Mouse (Mus musculus) testis, postnatal 10 days (tissue): ENCODE measurements around the gene Mdc1.

Experiments
- DNase-seq: peaks from one replicate; pipeline ENCODE4 v3.0.0; 2021; ENCODE audit warnings: low spot score

Gene Mdc1

GRCm38 (mm10) chr17:35841076-35841950 is at the start of gene Mdc1:
Gene Mdc1 (plus strand): TSS chr17:35841515.
- peak; percentile 99 for DNase-seq

- DNase-seq, result no peak
These were observed 48.5 kb upstream of the Mdc1 start for GRCm38 (mm10) chr17:35792837-35793236.

- DNase-seq, result no peak
These were observed 46.2 kb upstream of the Mdc1 start for GRCm38 (mm10) chr17:35795099-35795498.

DNA sequence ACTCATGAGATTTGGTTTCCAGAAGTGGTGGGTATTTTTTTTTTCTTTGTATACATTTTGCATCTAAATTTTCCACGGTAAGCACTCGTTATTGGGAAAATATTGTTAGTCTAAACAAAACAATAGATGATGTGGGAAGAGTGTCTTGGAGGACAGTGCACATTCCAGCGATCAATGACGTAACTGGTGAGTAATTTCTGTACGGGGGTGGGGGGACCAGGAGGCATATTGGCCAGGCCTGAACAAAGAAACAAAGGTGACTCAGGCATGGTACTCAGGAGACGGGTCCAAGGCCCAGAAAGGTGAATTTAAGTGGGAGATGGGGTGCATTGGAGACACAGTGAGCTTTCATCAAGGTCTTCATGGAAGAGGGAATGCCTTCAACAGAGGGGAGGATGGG is 45.7 kb upstream of the Mdc1 start:
- no peak for DNase-seq

DNA sequence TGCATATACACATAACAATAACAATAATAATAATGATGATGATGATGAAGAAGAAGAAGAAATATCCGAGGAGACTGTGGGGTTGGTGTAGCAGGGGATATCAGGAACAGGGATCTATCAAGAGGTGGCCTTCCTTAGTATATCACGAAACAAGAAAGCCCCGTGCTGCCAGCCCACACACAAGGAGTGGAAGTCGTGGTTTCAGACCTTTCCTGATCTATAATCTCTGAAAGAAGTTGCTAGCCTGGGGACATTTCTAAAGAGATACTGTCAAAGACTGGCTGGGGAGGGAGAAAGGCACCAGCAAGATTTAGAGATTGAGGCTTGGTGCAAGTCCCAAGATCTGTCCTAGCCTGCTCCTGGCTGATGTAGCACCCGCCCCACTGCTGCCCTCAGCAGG is 44.5 kb upstream of the Mdc1 start:
- DNase-seq, result no peak

GRCm38 (mm10) chr17:35800905-35801304 is 40.4 kb upstream of the Mdc1 start:
- no peak for DNase-seq

GRCm38 (mm10) chr17:35803020-35803419 is 38.3 kb upstream of the Mdc1 start:
- DNase-seq, result no peak

- DNase-seq, result no peak
These were observed 37.4 kb upstream of the Mdc1 start for GRCm38 (mm10) chr17:35803858-35804399.

- no peak for DNase-seq
These were observed 33.2 kb upstream of the Mdc1 start for GRCm38 (mm10) chr17:35808073-35808472.

DNA sequence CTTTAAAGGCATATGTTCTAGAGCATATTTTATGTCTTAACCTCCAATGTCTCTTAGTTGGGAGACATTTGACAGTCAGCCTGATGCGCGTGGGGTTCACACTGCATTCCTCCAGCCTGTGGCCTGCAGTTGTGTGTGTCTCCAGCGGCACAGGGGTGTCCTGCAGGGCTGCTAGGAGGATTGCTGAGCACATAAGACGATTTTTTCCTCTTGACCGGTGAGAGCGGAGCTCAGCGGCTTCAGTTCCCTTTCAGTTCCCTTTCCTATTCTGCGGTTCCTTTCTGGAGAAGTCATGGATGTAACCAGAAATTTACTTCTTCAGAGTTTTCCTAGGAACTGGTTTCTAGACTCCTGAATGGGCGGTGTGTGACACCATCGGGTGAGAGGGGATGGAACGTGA is 31.9 kb upstream of the Mdc1 start:
- no peak for DNase-seq

- DNase-seq, result no peak
These were observed 30.2 kb upstream of the Mdc1 start for GRCm38 (mm10) chr17:35810900-35811648.

GRCm38 (mm10) chr17:35812307-35812706 is 29.0 kb upstream of the Mdc1 start:
- no peak for DNase-seq

DNA sequence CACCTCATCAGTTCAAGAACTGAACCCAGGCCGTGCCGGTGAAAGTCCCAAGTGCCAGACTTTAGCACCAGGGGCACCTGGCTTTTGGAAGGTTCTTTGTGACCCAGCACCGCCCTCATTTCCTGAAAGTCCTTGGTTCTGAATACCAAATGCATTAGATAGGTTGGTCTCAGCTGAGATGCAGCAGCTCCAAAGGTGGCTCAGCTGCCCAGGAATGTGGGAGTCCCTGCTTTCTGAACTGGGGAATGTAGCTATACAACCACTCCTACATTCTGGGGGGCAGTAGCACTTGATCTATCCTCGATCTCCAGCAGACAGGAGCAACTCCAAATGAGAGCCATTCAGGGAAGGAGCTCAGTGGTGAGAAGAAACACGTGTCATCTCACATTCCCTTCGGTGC is 28.6 kb upstream of the Mdc1 start:
- DNase-seq, result no peak

DNA sequence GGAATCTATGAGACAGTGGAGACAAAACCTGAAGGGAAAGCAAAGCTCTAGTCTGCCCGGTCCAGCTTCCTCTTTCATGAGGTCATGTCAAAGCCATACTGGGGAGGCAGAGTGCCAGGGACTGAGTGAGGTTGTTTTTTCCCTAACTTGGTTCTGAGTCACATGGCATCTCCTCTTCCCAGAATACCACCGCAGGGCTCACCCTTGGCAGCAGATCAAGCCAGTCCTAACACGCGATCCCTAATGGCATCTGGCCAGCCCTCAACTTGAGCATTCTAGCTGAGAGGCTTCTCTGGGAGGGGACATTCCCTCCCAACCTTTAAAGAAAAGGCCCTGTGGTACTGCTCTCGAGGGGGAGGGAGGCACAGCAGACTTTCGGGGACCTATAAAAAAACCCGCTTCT is 28.1 kb upstream of the Mdc1 start:
- peak; percentile 89 for DNase-seq

DNA sequence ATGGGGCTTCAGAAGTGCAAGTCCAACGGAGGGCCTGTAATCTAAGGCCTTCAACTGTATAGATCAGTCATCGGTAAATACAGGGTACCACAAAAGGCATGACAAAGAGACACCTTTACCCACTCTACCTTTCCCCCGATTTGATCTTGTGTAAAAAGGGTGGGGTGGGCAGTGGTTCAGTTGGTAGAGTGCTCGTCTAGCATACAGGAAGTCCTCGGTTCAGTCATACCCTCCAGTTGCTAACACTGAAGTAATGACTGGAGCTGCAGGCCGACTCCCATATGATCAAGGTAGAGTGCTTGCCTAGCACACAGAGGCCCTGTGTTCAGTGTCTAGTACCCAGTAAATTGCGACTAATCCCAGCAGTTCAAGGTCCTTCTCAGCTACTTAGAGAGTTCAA is 27.7 kb upstream of the Mdc1 start:
- no peak for DNase-seq

- DNase-seq, result no peak
These were observed 26.6 kb upstream of the Mdc1 start for GRCm38 (mm10) chr17:35814678-35815077.

GRCm38 (mm10) chr17:35815836-35816235 is 25.5 kb upstream of the Mdc1 start:
- no peak for DNase-seq

DNA sequence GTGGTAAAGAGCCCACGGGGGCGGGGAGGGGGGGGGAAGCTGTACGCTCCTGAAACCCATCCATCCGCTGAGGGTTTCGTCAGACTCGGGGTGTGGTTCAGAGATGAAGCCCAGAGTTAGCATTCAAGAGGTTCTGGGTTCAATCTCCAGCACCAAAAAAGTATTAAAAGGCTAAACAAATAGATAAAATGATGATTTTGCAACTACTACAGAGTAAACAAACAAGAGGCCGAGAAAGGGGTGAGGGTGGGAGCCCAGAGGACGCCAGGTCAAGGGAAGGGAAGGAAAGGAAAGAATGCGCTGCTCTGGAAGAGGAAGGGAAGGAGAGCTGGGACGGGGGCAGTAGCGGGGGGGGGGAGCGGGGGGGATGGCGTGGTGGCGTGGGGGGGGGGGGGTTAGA is 24.6 kb upstream of the Mdc1 start:
- DNase-seq, result no peak

DNA sequence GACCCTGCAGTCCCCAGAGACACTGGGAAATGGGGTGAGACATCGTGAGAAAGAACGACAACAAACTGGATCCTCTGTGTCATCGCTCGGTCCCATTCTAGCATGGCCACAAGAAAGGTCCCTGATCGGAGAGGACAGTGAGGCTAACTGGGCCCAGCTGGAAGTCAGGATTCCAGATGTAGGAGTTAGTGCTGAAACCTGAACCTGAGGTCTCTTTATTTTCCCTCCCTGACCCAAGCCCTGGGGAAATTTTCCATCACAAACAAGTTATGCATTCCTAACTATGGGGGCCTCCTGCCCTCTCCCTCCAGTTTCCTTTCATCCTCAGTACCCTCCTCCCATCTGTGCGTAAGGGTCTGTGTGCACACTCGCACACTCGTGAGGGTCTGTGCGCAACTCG is 24.1 kb upstream of the Mdc1 start:
- DNase-seq, result no peak

DNA sequence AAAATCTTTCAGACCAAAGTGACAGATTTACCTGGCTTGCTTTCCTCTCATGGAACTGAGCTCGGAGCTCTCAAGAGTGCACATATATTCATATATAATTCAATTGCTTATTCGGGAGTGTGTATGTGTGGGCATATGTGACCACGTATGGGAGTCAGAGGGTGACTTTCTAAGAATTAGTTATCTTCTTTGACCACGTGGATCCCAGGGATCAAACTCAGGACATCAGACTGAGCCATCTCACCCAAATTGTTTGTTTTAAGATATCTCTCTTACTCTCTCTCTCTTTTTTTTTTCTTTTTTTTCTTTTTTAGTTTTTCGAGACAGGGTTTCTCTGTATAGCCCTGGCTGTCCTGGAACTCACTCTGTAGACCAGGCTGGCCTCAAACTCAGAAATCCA is 21.2 kb upstream of the Mdc1 start:
- DNase-seq, result no peak

- peak; percentile 89 for DNase-seq
These were observed 19.6 kb upstream of the Mdc1 start, which contains the start of gene Ier3 for GRCm38 (mm10) chr17:35821439-35822430. Gene Ier3 (plus strand): TSS chr17:35821684.

DNA sequence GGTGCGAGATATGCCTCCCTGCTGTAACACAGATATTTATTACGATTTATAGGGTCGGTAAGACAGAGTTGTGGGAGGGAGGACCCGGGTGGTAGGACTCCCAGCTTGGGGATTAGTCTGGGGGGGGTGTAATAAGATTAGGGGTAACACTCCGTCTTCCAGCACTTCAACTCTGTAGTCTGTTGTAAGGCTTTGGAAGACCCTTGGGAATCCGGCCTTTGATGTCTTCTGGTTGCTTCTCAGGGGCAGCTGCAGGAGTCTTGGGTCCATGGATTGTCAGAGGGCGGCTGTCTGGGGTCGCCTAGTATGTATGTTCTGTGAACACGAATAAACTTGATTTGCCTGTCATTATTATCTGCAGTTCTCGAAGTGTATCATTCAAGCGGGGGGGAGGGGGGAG is 18.8 kb upstream of the Mdc1 start:
- no peak for DNase-seq
